Mouse (Mus musculus) heart, embryonic 14.5 days (tissue): ENCODE measurements around the gene Gna14. TPM values are rescaled to one million over a fixed set of nuclear protein-coding genes. Genes with fewer than 3 reads are reported as not detected.

Source experiments
- ATAC-seq: fragments of 200-750 bp; cut with Nextera tagmentation; 2 replicates; pipeline ENCODE4 v1.8.0; 2017; ENCODE audit warnings: low read depth, moderate TSS enrichment; ENCODE audit not compliant: insufficient number of reproducible peaks, insufficient read depth, low FRiP score
- H3K27ac ChIP-seq, 2 experiments: fragments of 200-500 bp in 1 of 2; fragments of 300-500 bp in 1 of 2; sonication (generic) in 1 of 2; replicated peaks in 1 of 2; 2 replicates each; pipeline ENCODE4 v1.5.1; 2012 to 2014; ENCODE audit warnings: low read depth in 2 of 2, low read length in 2 of 2, control low read depth in 1 of 2, mild to moderate bottlenecking in 1 of 2, mixed read lengths in 1 of 2; ENCODE audit not compliant: control insufficient read depth in 1 of 2, insufficient read depth in 1 of 2
- H3K27me3 ChIP-seq: fragments of 300-500 bp; sonication (generic); 2 replicates; pipeline ENCODE4 v1.6.1; 2014; ENCODE audit warnings: mild to moderate bottlenecking, low read length, control low read depth; ENCODE audit not compliant: control insufficient read depth, insufficient read depth
- H3K36me3 ChIP-seq: fragments of 300-500 bp; sonication (generic); 2 replicates; pipeline ENCODE4 v1.6.1; 2014; ENCODE audit warnings: mild to moderate bottlenecking, control low read depth, low read length, mixed read lengths; ENCODE audit not compliant: control insufficient read depth, insufficient read depth
- H3K4me1 ChIP-seq, 2 experiments: fragments of 200-500 bp in 1 of 2; fragments of 300-500 bp in 1 of 2; sonication (generic) in 1 of 2; 2 replicates each; pipeline ENCODE4 v1.6.1; 2012 to 2014; ENCODE audit warnings: low read length in 2 of 2, control low read depth in 1 of 2, mixed read lengths in 1 of 2; ENCODE audit not compliant: control insufficient read depth in 2 of 2, insufficient read depth in 2 of 2
- H3K4me2 ChIP-seq: fragments of 300-500 bp; sonication (generic); 2 replicates; pipeline ENCODE4 v1.6.1; 2014; ENCODE audit warnings: mild to moderate bottlenecking, low read length
- H3K4me3 ChIP-seq, 2 experiments: fragments of 200-500 bp in 1 of 2; fragments of 300-500 bp in 1 of 2; sonication (generic) in 1 of 2; 2 replicates each; pipeline ENCODE4 v1.5.1; 2012 to 2014; ENCODE audit warnings: low read length in 2 of 2, mild to moderate bottlenecking in 2 of 2, control low read depth in 1 of 2, low read depth in 1 of 2, moderate library complexity in 1 of 2; ENCODE audit not compliant: control insufficient read depth in 1 of 2, insufficient read depth in 1 of 2
- H3K9ac ChIP-seq: fragments of 300-500 bp; sonication (generic); 2 replicates; pipeline ENCODE4 v1.6.1; 2014; ENCODE audit warnings: mild to moderate bottlenecking, low read length
- H3K9me3 ChIP-seq: fragments of 300-500 bp; sonication (generic); 2 replicates; pipeline ENCODE4 v1.6.1; 2016; ENCODE audit warnings: low read length, control low read depth; ENCODE audit not compliant: control insufficient read depth
- WGBS: fragments of 180-500 bp; shearing (Covaris S2); extraction: QIAGEN DNeasy Blood & Tissue Kit; methylation state at CpG from one replicate; pipeline ENCODE4 v1.1.7; 2014; 5-methylcytosine and 5-hydroxymethylcytosine counted together
- polyA plus RNA-seq: library from polyadenylated mRNA; unstranded; fragments of >200 nt; fragmentation: Nextera tagmentation; extraction: Ambion mirVana; gene quantifications from 2 replicates; pipeline ENCODE4 v1.2.1, GENCODE M21; 2014

Gene Gna14
- polyA plus RNA-seq, 1 experiment from 2014 or later: 0.78 TPM

DNA sequence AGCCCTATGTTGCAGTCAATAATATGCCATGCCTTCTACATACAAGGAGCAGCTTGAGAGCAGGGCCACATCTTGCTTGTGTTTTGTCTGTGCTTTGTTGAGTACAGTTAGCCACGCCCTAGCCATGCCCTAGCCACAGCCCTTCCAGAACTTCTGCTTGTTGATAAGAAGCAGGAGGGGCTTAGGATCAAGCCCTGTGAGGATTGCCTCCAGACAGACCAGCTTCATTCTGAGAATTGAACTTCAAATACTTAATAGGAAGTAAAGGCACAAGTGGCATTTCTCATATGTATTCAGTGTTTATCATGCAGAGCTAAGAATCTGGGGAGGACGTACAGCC lies 75.5 kb downstream of the Gna14 start:
- no peak overlapping the region for H3K4me2 ChIP-seq
- no peak overlapping the region for H3K27ac ChIP-seq
- no peaks in the 10 kb centered on the region for H3K27me3 ChIP-seq
- ATAC-seq: no peak
- no peaks in the 10 kb centered on the region for H3K36me3 ChIP-seq
- 53% methylated on average over 2 of the region's 2 CpGs for WGBS
- H3K4me1 ChIP-seq: peaks cover 0 to 3% of the 10 kb centered on the region in 2 experiments; a peak in 1 of 4 replicates
- H3K4me3 ChIP-seq: no peak overlapping the region
- H3K9ac ChIP-seq: no peak overlapping the region
- H3K9me3 ChIP-seq: no peaks in the 10 kb centered on the region

DNA sequence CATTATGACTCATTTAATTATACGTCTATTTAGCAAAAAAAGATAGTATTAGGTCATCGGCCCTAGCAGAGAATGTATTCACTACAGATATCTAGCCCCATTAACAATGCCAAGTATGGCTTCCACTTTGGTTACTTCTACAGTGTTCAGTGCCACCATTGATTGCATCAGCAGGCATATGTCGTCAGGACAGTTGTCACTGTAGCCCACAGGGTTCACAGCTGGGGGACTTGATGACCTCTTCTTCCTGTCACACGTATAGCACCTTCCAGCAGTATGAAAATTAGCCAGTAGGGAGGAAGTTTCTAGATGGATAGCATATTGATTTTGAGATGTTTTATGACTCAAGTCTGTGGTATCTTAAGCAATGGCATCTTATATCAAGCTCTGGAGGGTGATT lies 78.6 kb downstream of the Gna14 start:
- no peak for ATAC-seq
- Histone ChIP-seq H3K9me3 (no peaks in the 10 kb centered on the region), H3K4me1 (peaks cover 0 to 3% of the 10 kb centered on the region in 2 experiments; a peak in 1 of 4 replicates), H3K4me3 (no peak overlapping the region), H3K27ac (no peak overlapping the region), H3K27me3 (no peaks in the 10 kb centered on the region), H3K36me3 (no peaks in the 10 kb centered on the region), H3K4me2 (no peak overlapping the region), H3K9ac (no peak overlapping the region)
- 73% methylated on average over 4 of the region's 4 CpGs for WGBS

DNA sequence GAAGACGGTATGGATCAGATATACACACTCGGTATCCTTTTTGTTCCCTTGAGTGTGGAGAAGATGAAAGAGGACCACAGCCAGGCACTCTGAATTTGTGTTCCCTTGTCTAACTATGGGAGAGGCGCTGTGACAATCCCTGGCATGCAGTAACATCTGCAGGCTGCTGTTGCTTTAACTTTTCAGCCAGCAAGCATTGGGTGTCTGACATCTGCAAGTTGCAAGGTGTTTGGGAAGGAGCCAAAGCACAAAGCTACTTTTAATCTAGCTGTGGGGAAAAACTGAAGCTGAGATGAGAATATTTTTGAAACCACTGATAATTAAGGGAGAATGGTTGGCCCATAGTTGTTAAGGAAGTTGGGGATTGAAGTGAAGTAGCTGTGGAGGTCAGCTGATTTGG lies 83.0 kb downstream of the Gna14 start:
- H3K9me3 ChIP-seq: no peaks in the 10 kb centered on the region
- 56% methylated on average over 3 of the region's 3 CpGs for WGBS
- no peak overlapping the region for H3K27ac ChIP-seq
- no peak for ATAC-seq
- no peak overlapping the region for H3K4me2 ChIP-seq
- H3K36me3 ChIP-seq: no peaks in the 10 kb centered on the region
- no peaks in the 10 kb centered on the region for H3K4me1 ChIP-seq
- no peak overlapping the region for H3K4me3 ChIP-seq
- H3K9ac ChIP-seq: no peak overlapping the region
- no peaks in the 10 kb centered on the region for H3K27me3 ChIP-seq

DNA sequence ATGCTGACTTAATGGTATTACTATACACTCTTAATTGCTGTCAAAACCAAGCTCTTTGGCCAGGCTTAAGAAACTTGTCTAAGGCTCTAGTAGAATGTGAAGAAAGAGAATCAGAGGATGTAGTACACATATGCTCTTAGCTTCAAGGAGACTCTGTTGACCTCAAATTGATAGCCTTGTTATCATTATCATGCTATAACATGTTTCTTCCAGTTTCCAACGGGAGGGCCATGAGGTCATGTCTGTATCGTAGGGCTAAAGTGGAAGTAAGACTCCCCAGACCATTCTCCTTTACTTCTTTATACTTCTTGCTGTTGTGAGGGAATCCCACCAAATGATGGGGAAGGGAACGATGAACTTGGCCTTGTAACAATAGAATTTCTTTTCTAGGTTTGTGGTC lies 85.0 kb downstream of the Gna14 start:
- Histone ChIP-seq H3K9me3 (no peaks in the 10 kb centered on the region), H3K4me1 (no peaks in the 10 kb centered on the region), H3K4me2 (no peak overlapping the region), H3K27me3 (no peaks in the 10 kb centered on the region), H3K4me3 (no peak overlapping the region), H3K36me3 (no peaks in the 10 kb centered on the region), H3K9ac (no peak overlapping the region), H3K27ac (no peak overlapping the region)
- ATAC-seq: no peak
- WGBS: 78% methylated on average over 3 of the region's 3 CpGs

DNA sequence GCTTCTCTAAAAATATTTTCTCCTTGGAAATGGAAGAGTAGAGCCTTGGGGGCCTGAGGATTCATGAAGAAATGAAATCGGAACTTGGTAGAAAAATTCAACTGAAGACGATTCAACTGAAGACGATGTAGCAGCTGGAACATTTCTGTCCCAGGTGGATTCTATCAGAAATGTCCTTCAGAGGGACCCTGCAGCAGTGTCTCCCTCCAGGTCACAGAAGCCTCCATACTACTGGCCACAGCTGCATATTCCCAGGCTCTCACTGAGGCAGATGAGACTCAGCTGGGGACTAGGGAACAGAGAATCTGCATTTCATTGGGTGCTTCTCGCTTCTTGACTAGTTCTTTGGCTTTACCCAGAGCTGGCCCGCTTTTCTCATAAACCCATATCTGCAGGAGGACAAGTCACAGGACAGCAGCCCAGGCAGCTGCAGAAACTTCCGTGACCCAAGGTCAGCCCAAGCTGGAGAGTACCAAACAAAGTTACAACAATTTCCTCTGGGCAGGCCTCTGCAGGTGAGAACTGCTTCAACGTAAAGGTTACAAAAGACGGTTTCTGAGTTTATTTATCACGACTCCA lies 90.8 kb downstream of the Gna14 start:
- no peak overlapping the region for H3K9ac ChIP-seq
- no peak overlapping the region for H3K27ac ChIP-seq
- no peaks in the 10 kb centered on the region for H3K36me3 ChIP-seq
- no peak for ATAC-seq
- H3K9me3 ChIP-seq: no peaks in the 10 kb centered on the region
- H3K4me1 ChIP-seq: peaks cover 0 to 2% of the 10 kb centered on the region in 2 experiments; a peak in 1 of 4 replicates
- 81% methylated on average over 9 of the region's 9 CpGs for WGBS
- no peak overlapping the region for H3K4me2 ChIP-seq
- no peak overlapping the region for H3K4me3 ChIP-seq
- no peaks in the 10 kb centered on the region for H3K27me3 ChIP-seq

DNA sequence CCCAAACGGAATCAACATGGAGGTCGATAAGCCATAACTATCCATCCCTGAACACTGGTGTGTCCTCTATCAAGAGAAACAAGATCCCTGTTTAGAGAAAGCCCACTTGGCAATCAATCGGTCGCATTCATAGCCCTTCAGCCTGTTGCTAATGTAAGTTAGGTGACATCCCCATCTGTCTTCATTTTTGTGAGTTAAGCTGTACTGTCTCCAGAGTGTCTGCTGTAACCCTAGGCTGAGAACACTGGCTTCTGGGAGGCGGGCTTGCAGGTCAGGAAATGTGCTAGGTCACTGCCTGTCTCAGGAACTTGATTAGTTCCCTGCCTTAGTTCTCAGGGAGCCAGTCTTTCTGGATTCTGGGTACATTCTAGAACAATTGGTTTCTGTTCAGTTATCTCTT lies 91.5 kb downstream of the Gna14 start:
- no peak overlapping the region for H3K27ac ChIP-seq
- H3K27me3 ChIP-seq: no peaks in the 10 kb centered on the region
- H3K4me1 ChIP-seq: peaks cover 0 to 2% of the 10 kb centered on the region in 2 experiments; a peak in 1 of 4 replicates
- no peaks in the 10 kb centered on the region for H3K36me3 ChIP-seq
- no peak overlapping the region for H3K4me3 ChIP-seq
- 70% methylated on average over 5 of the region's 5 CpGs for WGBS
- no peak for ATAC-seq
- H3K4me2 ChIP-seq: no peak overlapping the region
- no peaks in the 10 kb centered on the region for H3K9me3 ChIP-seq
- H3K9ac ChIP-seq: no peak overlapping the region

DNA sequence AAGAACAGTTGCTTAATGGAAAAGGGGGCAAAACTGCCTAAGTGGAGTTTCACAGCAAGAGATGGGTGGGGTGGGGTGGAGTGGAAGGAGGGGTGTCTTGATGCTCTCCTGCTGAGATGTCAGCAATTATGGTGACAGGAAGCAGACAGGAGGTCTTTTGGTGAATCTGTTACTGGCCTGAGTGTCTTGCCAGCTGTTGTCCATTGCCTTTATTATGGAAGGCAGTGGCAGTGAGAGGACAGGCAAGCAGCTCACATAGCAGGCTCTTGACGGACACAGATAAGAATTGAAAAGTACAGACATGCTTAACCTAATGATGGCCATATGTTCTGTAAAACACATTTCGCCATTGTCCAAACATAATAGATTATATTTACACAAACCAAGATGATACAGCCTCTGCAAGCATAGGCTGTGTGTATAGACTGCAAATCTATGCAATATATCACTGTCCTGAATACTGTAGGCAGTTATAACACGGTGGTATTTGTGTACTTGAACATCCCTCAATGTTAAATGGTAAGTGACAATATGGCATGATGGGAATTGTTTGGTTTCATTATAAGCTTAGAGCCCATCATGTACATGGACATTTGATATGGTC lies 92.8 kb downstream of the Gna14 start:
- no peaks in the 10 kb centered on the region for H3K9me3 ChIP-seq
- H3K4me1 ChIP-seq: peaks cover 0 to 2% of the 10 kb centered on the region in 2 experiments; a peak in 1 of 4 replicates
- H3K4me2 ChIP-seq: no peak overlapping the region
- no peak overlapping the region for H3K9ac ChIP-seq
- no peaks in the 10 kb centered on the region for H3K27me3 ChIP-seq
- H3K4me3 ChIP-seq: no peak overlapping the region
- ATAC-seq: no peak
- WGBS: 61% methylated on average over 3 of the region's 3 CpGs
- no peaks in the 10 kb centered on the region for H3K36me3 ChIP-seq
- H3K27ac ChIP-seq: no peak overlapping the region
